Comparison of ENCODE assay signal across 8 mouse cellular contexts in genomic region chr15:77905275-77905970, GRCm38 (mm10). TPM values are rescaled to one million over a fixed set of nuclear protein-coding genes. Genes with fewer than 3 reads are reported as not detected.
DNase-seq lines count a peak whose midpoint lies in the region; ATAC-seq lines count a peak whose summit lies in the region.

No protein-coding gene starts in this region.

- H3K9me3 ChIP-seq in lung, embryonic 16.5 days (ENCODE audit: control insufficient read depth, low read length): no peaks in the 10 kb centered on the region

- H3K27me3 ChIP-seq in lung, embryonic 16.5 days (ENCODE audit: control insufficient read depth, insufficient read depth, low read depth, low read length): no peaks in the 10 kb centered on the region

- peak overlapping the region; percentile 95 for H3K27ac ChIP-seq in lung, embryonic 16.5 days (ENCODE audit: low read length)

- H3K9ac ChIP-seq in lung, embryonic 16.5 days (ENCODE audit: low read length): peak overlapping the region; percentile 64

- 6% methylated on average over 26 of the region's 26 CpGs for WGBS in lung, embryonic 16.5 days

- peaks cover 40% of the 10 kb centered on the region for H3K4me1 ChIP-seq in lung, embryonic 16.5 days (replicated peaks; ENCODE audit: control insufficient read depth, insufficient read depth, low read length)

- peak overlapping the region; percentile 32 for H3K4me3 ChIP-seq in lung, embryonic 16.5 days (ENCODE audit: low read length)

- H3K36me3 ChIP-seq in lung, embryonic 16.5 days (ENCODE audit: control insufficient read depth, insufficient read depth, low read length): no peaks in the 10 kb centered on the region

- peak overlapping the region; percentile 53 for H3K4me2 ChIP-seq in lung, embryonic 16.5 days (ENCODE audit: low read depth, low read length)

- DNase-seq in cerebellum, postnatal 36 days: peak; percentile 22 to 26
- DNase-seq in cerebellum, adult 9-11 months: no peak
- peak; percentile 92 for DNase-seq in embryo, embryonic 11 days
- DNase-seq in heart, adult 8-10 months (ENCODE audit: low spot score): peak; percentile 80
- peak; percentile 82 for DNase-seq in kidney, adult 18-20 months
- DNase-seq in ovary, adult 18-20 months (ENCODE audit: low spot score): peak; percentile 78
- peak; percentile 79 to 84 for DNase-seq in urinary bladder, postnatal 4 days (ENCODE audit: low spot score in 2 of 2)

- peak; percentile 91 for ATAC-seq in lung, embryonic 16.5 days (ENCODE audit: low read depth)

RNA-seq across cellular contexts. Expression of gene Txn2, which starts 23.4 kb away (rescaled TPM):
- total RNA-seq in heart, adult 8-10 months (2022): 100 to 1,000 TPM; 303 to 339 (median 309) TPM
- polyA plus RNA-seq in lung, embryonic 16.5 days (2015; fragmentation: Nextera tagmentation; extraction: Ambion mirVana): 182 and 185 TPM in 2 replicates

RNA-seq across cellular contexts. Expression of gene Foxred2, which starts 51.1 kb away (rescaled TPM):
- total RNA-seq in heart, adult 8-10 months (2022): under 1 TPM; 0.27 to 0.53 (median 0.39) TPM
- polyA plus RNA-seq in lung, embryonic 16.5 days (2015; fragmentation: Nextera tagmentation; extraction: Ambion mirVana): 2.7 and 3.7 TPM in 2 replicates
